Mouse (Mus musculus) hindbrain, postnatal 0 days (tissue): Measurements from ENCODE around the gene Mrpl48. TPM values are rescaled to one million over a fixed set of nuclear protein-coding genes. Genes with fewer than 3 reads are reported as not detected.

Source experiments
- ATAC-seq: fragments of 200-750 bp; cut with Nextera tagmentation; 2 replicates; pipeline ENCODE4 v1.8.0; 2017; ENCODE audit warnings: mild to moderate bottlenecking, moderate TSS enrichment, moderate library complexity
- DNase-seq: peaks from one replicate; pipeline ENCODE4 v3.0.0-alpha.2; 2015; ENCODE audit warnings: low spot score
- H3K27ac ChIP-seq: fragments of 300-500 bp; sonication (generic); 2 replicates; pipeline ENCODE4 v1.5.1; 2014; ENCODE audit warnings: mild to moderate bottlenecking
- H3K27me3 ChIP-seq: fragments of 300-500 bp; sonication (generic); 2 replicates; pipeline ENCODE4 v1.6.1; 2014; ENCODE audit warnings: low read length, mixed read lengths; ENCODE audit not compliant: insufficient read depth
- H3K36me3 ChIP-seq: fragments of 300-500 bp; sonication (generic); 2 replicates; pipeline ENCODE4 v1.6.1; 2014; ENCODE audit warnings: low read length, mixed read lengths; ENCODE audit not compliant: insufficient read depth
- H3K4me1 ChIP-seq: fragments of 300-500 bp; sonication (generic); 2 replicates; pipeline ENCODE4 v1.6.1; 2014; ENCODE audit warnings: antibody characterized with exemption, low read length, mixed read lengths; ENCODE audit not compliant: insufficient read depth
- H3K4me2 ChIP-seq: fragments of 300-500 bp; sonication (generic); 2 replicates; pipeline ENCODE4 v1.6.1; 2014; ENCODE audit warnings: low read depth, mild to moderate bottlenecking, low read length, moderate library complexity, mixed read lengths
- H3K4me3 ChIP-seq: fragments of 300-500 bp; sonication (generic); 2 replicates; pipeline ENCODE4 v1.5.1; 2014; ENCODE audit warnings: low read length
- H3K9ac ChIP-seq: fragments of 300-500 bp; sonication (generic); replicated peaks from 2 replicates; pipeline ENCODE4 v1.6.1; 2014; ENCODE audit warnings: mild to moderate bottlenecking, low read length, moderate library complexity, mixed read lengths
- H3K9me3 ChIP-seq: fragments of 300-500 bp; sonication (generic); 2 replicates; pipeline ENCODE4 v1.6.1; 2016; ENCODE audit warnings: low read length, mixed read lengths
- CTCF ChIP-seq: IDR thresholded peaks from 2 replicates; pipeline ENCODE4 v1.5.1; 2016; ENCODE audit warnings: antibody characterized with exemption, control low read depth, low read depth
- WGBS: fragments of 180-500 bp; shearing (Covaris S2); extraction: QIAGEN DNeasy Blood & Tissue Kit; methylation state at CpG from one replicate; pipeline ENCODE4 v1.1.7; 2014; 5-methylcytosine and 5-hydroxymethylcytosine counted together
- polyA plus RNA-seq: library from polyadenylated mRNA; unstranded; fragments of >200 nt; fragmentation: Nextera tagmentation; extraction: Ambion mirVana; gene quantifications from 2 replicates; pipeline ENCODE4 v1.2.1, GENCODE M21; 2015
- total RNA-seq: library from RNA; depleted of rRNA; stranded (reverse); fragments of >200 nt; gene quantifications from 2 replicates; pipeline ENCODE4 v1.2.3, GENCODE M21; 2014; rRNA removed

Gene Mrpl48
- total RNA-seq (26.8 and 29.8 TPM in 2 replicates), polyA plus RNA-seq (97.5 and 100 TPM in 2 replicates)

- H3K4me1 ChIP-seq = peaks cover 5% of the 10 kb centered on the region; the same call in 1 of the 2 replicates
- H3K4me2 ChIP-seq = peak within 1 kb of the TSS; percentile 73
- 2% methylated on average over 43 of the region's 43 CpGs for WGBS
- peak within 1 kb of the TSS; percentile 97 for H3K27ac ChIP-seq
- no peaks in the 10 kb centered on the region for H3K36me3 ChIP-seq
- TF ChIP-seq CTCF = no peak
- H3K9ac ChIP-seq = peak within 1 kb of the TSS; percentile 95
- peak within 1 kb of the TSS; percentile 76 for H3K4me3 ChIP-seq
- no peaks in the 10 kb centered on the region for H3K27me3 ChIP-seq
- ATAC-seq (peak; percentile 22), DNase-seq (peak; percentile 59)
- H3K9me3 ChIP-seq = no peaks in the 10 kb centered on the region
These were observed at the start of gene Mrpl48 for GRCm38 (mm10) chr7:100608130-100608741. Gene Mrpl48, minus strand, starts transcription at chr7:100608301.

GRCm38 (mm10) chr7:100656739-100657138 is 48.6 kb upstream of the Mrpl48 start:
- no peak for TF ChIP-seq CTCF
- DNase-seq (peak; percentile 38), ATAC-seq (peak; percentile 33; the same call in 1 of the 2 replicates)
- Histone ChIP-seq H3K27me3 (no peaks in the 10 kb centered on the region), H3K9ac (no peak overlapping the region), H3K36me3 (no peaks in the 10 kb centered on the region), H3K4me1 (0 out of 2 replicates have a peak, but pooled peaks cover 6% of the 10 kb centered on the region), H3K27ac (peak overlapping the region; percentile 37; the same call in 1 of the 2 replicates), H3K9me3 (no peaks in the 10 kb centered on the region), H3K4me3 (no peak overlapping the region), H3K4me2 (no peak overlapping the region)
- WGBS = 42% methylated on average over 5 of the region's 5 CpGs

- DNase-seq (no peak), ATAC-seq (no peak)
- 74% methylated on average over 8 of the region's 8 CpGs for WGBS
- H3K9ac ChIP-seq = no peak overlapping the region
- H3K4me3 ChIP-seq = no peak overlapping the region
- no peaks in the 10 kb centered on the region for H3K36me3 ChIP-seq
- 0 out of 2 replicates have a peak, but pooled peaks cover 6% of the 10 kb centered on the region for H3K4me1 ChIP-seq
- peak overlapping the region; percentile 82 for H3K27ac ChIP-seq
- H3K9me3 ChIP-seq = no peaks in the 10 kb centered on the region
- no peak for TF ChIP-seq CTCF
- no peak overlapping the region for H3K4me2 ChIP-seq
- H3K27me3 ChIP-seq = no peaks in the 10 kb centered on the region
These were observed 46.3 kb upstream of the Mrpl48 start for GRCm38 (mm10) chr7:100654441-100654840.

- peak; percentile 81 for DNase-seq
- H3K36me3 ChIP-seq = no peaks in the 10 kb centered on the region
- H3K4me2 ChIP-seq = no peak overlapping the region
- no peak for TF ChIP-seq CTCF
- no peak overlapping the region for H3K4me3 ChIP-seq
- no peaks in the 10 kb centered on the region for H3K27me3 ChIP-seq
- no peak overlapping the region for H3K9ac ChIP-seq
- ATAC-seq = peak; percentile 92
- 0 out of 2 replicates have a peak, but pooled peaks cover 6% of the 10 kb centered on the region for H3K4me1 ChIP-seq
- H3K9me3 ChIP-seq = no peaks in the 10 kb centered on the region
- WGBS = 50% methylated on average over 9 of the region's 9 CpGs
- H3K27ac ChIP-seq = peak overlapping the region; percentile 82
These were observed 45.6 kb upstream of the Mrpl48 start for GRCm38 (mm10) chr7:100653480-100654266.

GRCm38 (mm10) chr7:100651011-100651410 is 42.9 kb upstream of the Mrpl48 start:
- Histone ChIP-seq H3K27me3 (no peaks in the 10 kb centered on the region), H3K4me3 (no peak overlapping the region), H3K9ac (no peak overlapping the region), H3K27ac (no peak overlapping the region), H3K36me3 (no peaks in the 10 kb centered on the region), H3K9me3 (no peaks in the 10 kb centered on the region), H3K4me2 (no peak overlapping the region), H3K4me1 (0 out of 2 replicates have a peak, but pooled peaks cover 6% of the 10 kb centered on the region)
- DNase-seq (no peak), ATAC-seq (no peak)
- WGBS = 76% methylated on average over 4 of the region's 4 CpGs
- TF ChIP-seq CTCF = no peak

GRCm38 (mm10) chr7:100650421-100650820 is 42.3 kb upstream of the Mrpl48 start:
- Histone ChIP-seq H3K4me2 (no peak overlapping the region), H3K27me3 (no peaks in the 10 kb centered on the region), H3K27ac (no peak overlapping the region), H3K36me3 (no peaks in the 10 kb centered on the region), H3K9me3 (no peaks in the 10 kb centered on the region), H3K4me3 (no peak overlapping the region), H3K4me1 (0 out of 2 replicates have a peak, but pooled peaks cover 6% of the 10 kb centered on the region), H3K9ac (no peak overlapping the region)
- ATAC-seq (no peak), DNase-seq (no peak)
- TF ChIP-seq CTCF = no peak
- 86% methylated on average over 6 of the region's 6 CpGs for WGBS
